28 mouse cellular contexts compared by ENCODE assay signal in genomic region chr8:104613119-104613518, GRCm38 (mm10). TPM values are rescaled to one million over a fixed set of nuclear protein-coding genes. Genes with fewer than 3 reads are reported as not detected.
DNase-seq lines count a peak whose midpoint lies in the region; ATAC-seq and TF ChIP-seq lines count a peak whose summit lies in the region.
"Had no signal": no experiment of that assay in that cellular context is flagged by ENCODE, and none has a peak within 500 bp of the region (broad histone marks: within the 10 kb centered on the region; RNA-seq: fewer than 3 reads in every experiment).

No protein-coding gene starts in this region.

- H3K4me3 ChIP-seq in gastrocnemius, adult 2 months, result no peak overlapping the region
- H3K4me3 ChIP-seq in heart, adult 2 months, result no peak overlapping the region
- no peak overlapping the region for H3K4me3 ChIP-seq in heart, embryonic 16.5 days (ENCODE audit: low read length)
- no peak overlapping the region for H3K4me3 ChIP-seq in lung, postnatal 0 days (ENCODE audit: low read depth, low read length)
- no peak overlapping the region for H3K4me3 ChIP-seq in kidney, adult 2 months (ENCODE audit: insufficient read depth, low read depth, low read length)
- H3K4me3 ChIP-seq: embryonic facial prominence, embryonic 15.5 days; erythroblast, embryonic 14.5 days; forebrain, embryonic 10.5 days; hindbrain, embryonic 15.5 days; kidney, embryonic 15.5 days had no signal

- no peak overlapping the region for H3K9ac ChIP-seq in heart, adult 2 months (ENCODE audit: low read depth, low read length)
- no peak overlapping the region for H3K9ac ChIP-seq in heart, embryonic 16.5 days (ENCODE audit: low read length)
- no peak overlapping the region for H3K9ac ChIP-seq in lung, postnatal 0 days (replicated peaks; ENCODE audit: low read depth)
- H3K9ac ChIP-seq: embryonic facial prominence, embryonic 15.5 days; hindbrain, embryonic 15.5 days; kidney, embryonic 15.5 days had no signal

- H3K4me2 ChIP-seq in heart, embryonic 16.5 days (ENCODE audit: low read depth, low read length), result peak overlapping the region; percentile 25; the same call in 1 of the 2 replicates
- no peak overlapping the region for H3K4me2 ChIP-seq in lung, postnatal 0 days (replicated peaks; ENCODE audit: low read depth, low read length)
- H3K4me2 ChIP-seq: embryonic facial prominence, embryonic 15.5 days; hindbrain, embryonic 15.5 days; kidney, embryonic 15.5 days had no signal

- H3K27ac ChIP-seq in gastrocnemius, adult 2 months, result peak overlapping the region; percentile 51
- H3K27ac ChIP-seq in heart, adult 2 months, result peak overlapping the region; percentile 93
- peak overlapping the region; percentile 99 for H3K27ac ChIP-seq in heart, embryonic 16.5 days (ENCODE audit: low read length)
- H3K27ac ChIP-seq in lung, postnatal 0 days (ENCODE audit: low read length), result no peak overlapping the region
- H3K27ac ChIP-seq in kidney, adult 2 months (ENCODE audit: insufficient read depth, low read depth, low read length), result no peak overlapping the region
- H3K27ac ChIP-seq: embryonic facial prominence, embryonic 15.5 days; forebrain, embryonic 10.5 days; hindbrain, embryonic 15.5 days; kidney, embryonic 15.5 days had no signal

- peak; percentile 65 for DNase-seq in gastrocnemius, adult 2 months
- no peak for DNase-seq in gastrocnemius, postnatal 36 days
- DNase-seq in heart, adult 2 months, result peak in 1 of 2 experiments; percentile 63
- DNase-seq in heart, postnatal 25 days (ENCODE audit: low spot score), result no peak
- peak; percentile 47 for DNase-seq in skeletal muscle tissue, adult 2 months (ENCODE audit: low read depth, low spot score)
- no peak for DNase-seq in lung, postnatal 0 days (ENCODE audit: low spot score)
- DNase-seq in kidney, adult 2 months, result no peak
- DNase-seq: adrenal gland, postnatal 10 days; B cell, adult 2 months; cerebellum, adult 11 months; cerebellum, adult 8-10 months; cerebellum, postnatal 14 days; embryo, embryonic 11 days; gastrocnemius, postnatal 14 days; kidney, adult 18-20 months had no signal

- peak; percentile 67; the same call in 1 of the 2 replicates for TF ChIP-seq EP300 in heart, adult 2 months (IDR thresholded peaks at IDR 0.05; ENCODE audit: insufficient read depth, low read depth, low read length)
- no peak for TF ChIP-seq EP300 in lung, postnatal 0 days (IDR thresholded peaks at IDR 0.05)

- no peaks in the 10 kb centered on the region for H3K79me2 ChIP-seq in heart, adult 2 months (replicated peaks; ENCODE audit: control insufficient read depth, insufficient read depth, low read length)

- H3K4me1 ChIP-seq in heart, adult 2 months (ENCODE audit: control insufficient read depth, insufficient read depth, low read length), result peaks cover 12% of the 10 kb centered on the region
- peaks cover 45% of the 10 kb centered on the region for H3K4me1 ChIP-seq in heart, embryonic 16.5 days (ENCODE audit: control insufficient read depth, insufficient read depth, low read length)
- 0 out of 2 replicates have a peak, but pooled peaks cover 5% of the 10 kb centered on the region for H3K4me1 ChIP-seq in lung, postnatal 0 days (ENCODE audit: insufficient read depth, low read depth, low read length)
- H3K4me1 ChIP-seq in kidney, adult 2 months (ENCODE audit: control insufficient read depth, insufficient read depth, low read length), result no peaks in the 10 kb centered on the region; the same call in 1 of the 2 replicates
- H3K4me1 ChIP-seq: embryonic facial prominence, embryonic 15.5 days; forebrain, embryonic 10.5 days; hindbrain, embryonic 15.5 days; kidney, embryonic 15.5 days had no signal

- no peaks in the 10 kb centered on the region for H3K27me3 ChIP-seq in heart, adult 2 months (ENCODE audit: control insufficient read depth, insufficient read depth, low read length)
- no peaks in the 10 kb centered on the region for H3K27me3 ChIP-seq in heart, embryonic 16.5 days (ENCODE audit: control insufficient read depth, insufficient read depth, low read length)
- H3K27me3 ChIP-seq in lung, postnatal 0 days (replicated peaks; ENCODE audit: insufficient read depth, low read length), result no peaks in the 10 kb centered on the region
- no peaks in the 10 kb centered on the region for H3K27me3 ChIP-seq in kidney, adult 2 months (replicated peaks; ENCODE audit: control insufficient read depth, insufficient read depth, low read length)
- H3K27me3 ChIP-seq: embryonic facial prominence, embryonic 15.5 days; hindbrain, embryonic 15.5 days; kidney, embryonic 15.5 days had no signal

- peak; percentile 26; the same call in 1 of the 2 replicates for TF ChIP-seq POLR2A in heart, adult 2 months (IDR thresholded peaks at IDR 0.05; ENCODE audit: insufficient read depth, low read depth, low read length)
- TF ChIP-seq POLR2A in kidney, adult 2 months (IDR thresholded peaks at IDR 0.05; ENCODE audit: low read depth, low read length), result no peak

- intact Hi-C loops in gastrocnemius, adult 2 months (cut with DNase I), result no loop called here
- intact Hi-C loops in gastrocnemius, postnatal 36 days (cut with DNase I), result no loop called here
- intact Hi-C loops in heart, adult 2 months (cut with DNase I), result no loop called here
- intact Hi-C loops in heart, postnatal 25 days (cut with DNase I), result no loop called here

- H3K36me3 ChIP-seq in heart, adult 2 months (ENCODE audit: control insufficient read depth, insufficient read depth, low read length), result no peaks in the 10 kb centered on the region
- no peaks in the 10 kb centered on the region for H3K36me3 ChIP-seq in heart, embryonic 16.5 days (ENCODE audit: control insufficient read depth, insufficient read depth)
- no peaks in the 10 kb centered on the region for H3K36me3 ChIP-seq in lung, postnatal 0 days (ENCODE audit: insufficient read depth, low read length)
- H3K36me3 ChIP-seq in kidney, adult 2 months (ENCODE audit: control insufficient read depth, insufficient read depth, low read length), result no peaks in the 10 kb centered on the region
- H3K36me3 ChIP-seq: embryonic facial prominence, embryonic 15.5 days; forebrain, embryonic 10.5 days; G1E; hindbrain, embryonic 15.5 days had no signal

- ATAC-seq in heart, embryonic 16.5 days (replicated peaks; ENCODE audit: extremely low read depth, insufficient read depth, low FRiP score), result 0 out of 2 replicates have a peak, but pooled peaks have one; percentile 2
- ATAC-seq in lung, postnatal 0 days, result no peak
- ATAC-seq: CD4-positive, CD25-positive, alpha-beta regulatory T cell, adult 4 months; forebrain, embryonic 14.5 days had no signal

- H3K9me3 ChIP-seq in heart, embryonic 16.5 days (replicated peaks; ENCODE audit: control insufficient read depth, low read length), result no peaks in the 10 kb centered on the region
- no peaks in the 10 kb centered on the region for H3K9me3 ChIP-seq in lung, postnatal 0 days (ENCODE audit: low read length)
- H3K9me3 ChIP-seq: embryonic facial prominence, embryonic 15.5 days; forebrain, embryonic 10.5 days; G1E; hindbrain, embryonic 15.5 days; kidney, embryonic 15.5 days had no signal

- no peak for TF ChIP-seq CTCF in gastrocnemius, adult 2 months (IDR thresholded peaks at IDR 0.05)
- no peak for TF ChIP-seq CTCF in heart, adult 2 months (IDR thresholded peaks at IDR 0.05)
- TF ChIP-seq CTCF in lung, postnatal 0 days (IDR thresholded peaks at IDR 0.05), result no peak
- no peak for TF ChIP-seq CTCF in kidney, adult 2 months (conservative IDR thresholded peaks at IDR 0.05; ENCODE audit: insufficient read depth, insufficient read length, low read depth, low read length)

- 38% methylated on average over 4 of the region's 4 CpGs for WGBS in heart, adult 2 months
- 29% methylated on average over 4 of the region's 4 CpGs for WGBS in heart, embryonic 16.5 days
- WGBS in lung, postnatal 0 days, result 68% methylated on average over 4 of the region's 4 CpGs
- WGBS in kidney, adult 2 months, result 63% methylated on average over 4 of the region's 4 CpGs

RNA-seq across cellular contexts. Expression of gene Cdh16, which starts 11.1 kb away (rescaled TPM):
- total RNA-seq in gastrocnemius, adult 2 months (2021), result not detected
- not detected for total RNA-seq in gastrocnemius, postnatal 36 days (2021)
- 1 to 10 TPM; 3.3 to 4.3 TPM for total RNA-seq in heart, adult 2 months (2021)
- 7.1 and 11.0 TPM in 2 replicates for polyA plus RNA-seq in heart, adult 2 months (2012; rRNA removed)
- total RNA-seq in heart, postnatal 25 days (2021), result 1 to 10 TPM; 2.4 to 3.1 TPM
- polyA plus RNA-seq in heart, embryonic 16.5 days (2015; fragmentation: Nextera tagmentation; extraction: Ambion mirVana), result 20.1 and 25.9 TPM in 2 replicates
- polyA plus RNA-seq in lung, postnatal 0 days (2015; fragmentation: Nextera tagmentation; extraction: Ambion mirVana), result 13.8 and 17.2 TPM in 2 replicates
- 1,103 and 1,106 TPM in 2 replicates for polyA plus RNA-seq in kidney, adult 2 months (2012; rRNA removed)
- total RNA-seq: common myeloid progenitor, adult 5-6 weeks; gastrocnemius, postnatal 14 days had no signal
- polyA plus RNA-seq: brain, embryonic 14.5 days; CD4-positive, CD25-positive, alpha-beta regulatory T cell, adult 4 months; embryonic facial prominence, embryonic 11.5 days; erythroblast, embryonic 14.5 days; forebrain, embryonic 10.5 days; forebrain, embryonic 14.5 days; G1E; hindbrain, embryonic 11.5 days; hindbrain, embryonic 15.5 days had no signal

RNA-seq across cellular contexts. Expression of gene Rrad, which starts 18.0 kb away (rescaled TPM):
- total RNA-seq in gastrocnemius, adult 2 months (2021), result 1 to 10 TPM; 2.8 to 3.1 TPM
- 1 to 10 TPM; 2.2 to 2.9 TPM for total RNA-seq in gastrocnemius, postnatal 36 days (2021)
- 100 to 1,000 TPM; 123 to 414 TPM for total RNA-seq in heart, adult 2 months (2021)
- polyA plus RNA-seq in heart, adult 2 months (2012; rRNA removed), result 205 and 316 TPM in 2 replicates
- total RNA-seq in heart, postnatal 25 days (2021), result 100 to 1,000 TPM; 323 to 376 TPM
- polyA plus RNA-seq in heart, embryonic 16.5 days (2015; fragmentation: Nextera tagmentation; extraction: Ambion mirVana), result 289 and 293 TPM in 2 replicates
- polyA plus RNA-seq in lung, postnatal 0 days (2015; fragmentation: Nextera tagmentation; extraction: Ambion mirVana), result 19.9 and 22.6 TPM in 2 replicates
- 5.0 and 5.8 TPM in 2 replicates for polyA plus RNA-seq in kidney, adult 2 months (2012; rRNA removed)

RNA-seq across cellular contexts. Expression of gene Pdp2, which starts 21.9 kb away (rescaled TPM):
- 1 to 10 TPM; 4.0 to 4.6 TPM for total RNA-seq in gastrocnemius, adult 2 months (2021)
- total RNA-seq in gastrocnemius, postnatal 36 days (2021), result 1 to 10 TPM; 4.2 to 7.4 TPM
- 10 to 100 TPM; 18.4 to 35.8 TPM for total RNA-seq in heart, adult 2 months (2021)
- 10.0 and 18.8 TPM in 2 replicates for polyA plus RNA-seq in heart, adult 2 months (2012; rRNA removed)
- total RNA-seq in heart, postnatal 25 days (2021), result 10 to 100 TPM; 20.1 to 29.0 TPM
- 6.2 and 6.7 TPM in 2 replicates for polyA plus RNA-seq in heart, embryonic 16.5 days (2015; fragmentation: Nextera tagmentation; extraction: Ambion mirVana)
- 5.9 and 6.0 TPM in 2 replicates for polyA plus RNA-seq in lung, postnatal 0 days (2015; fragmentation: Nextera tagmentation; extraction: Ambion mirVana)
- 25.7 and 29.2 TPM in 2 replicates for polyA plus RNA-seq in kidney, adult 2 months (2012; rRNA removed)

RNA-seq across cellular contexts. Expression of gene Ciao2b, which starts 28.6 kb away (rescaled TPM):
- 10 to 100 TPM; 33.8 to 42.3 TPM for total RNA-seq in gastrocnemius, adult 2 months (2021)
- total RNA-seq in gastrocnemius, postnatal 36 days (2021), result 10 to 100 TPM; 29.1 to 29.4 TPM
- 10 to 100 TPM; 63.9 to 66.9 TPM for total RNA-seq in heart, adult 2 months (2021)
- 51.6 and 58.1 TPM in 2 replicates for polyA plus RNA-seq in heart, adult 2 months (2012; rRNA removed)
- 10 to 100 TPM; 58.7 to 66.5 TPM for total RNA-seq in heart, postnatal 25 days (2021)
- 171 and 196 TPM in 2 replicates for polyA plus RNA-seq in heart, embryonic 16.5 days (2015; fragmentation: Nextera tagmentation; extraction: Ambion mirVana)
- 70.2 and 72.9 TPM in 2 replicates for polyA plus RNA-seq in lung, postnatal 0 days (2015; fragmentation: Nextera tagmentation; extraction: Ambion mirVana)
- 46.5 and 57.7 TPM in 2 replicates for polyA plus RNA-seq in kidney, adult 2 months (2012; rRNA removed)

Comparison
In these comparisons a context has a peak if more than half of its experiments do, and no peak if none do; other contexts are left out.
1. DNase-seq: peak in gastrocnemius, adult 2 months (single experiment) and skeletal muscle tissue, adult 2 months (single experiment); none in gastrocnemius, postnatal 36 days (0 of 2), heart, postnatal 25 days (single experiment), lung, postnatal 0 days (single experiment) and kidney, adult 2 months (single experiment).
2. H3K27ac ChIP-seq: peak in gastrocnemius, adult 2 months (single experiment), heart, adult 2 months (single experiment) and heart, embryonic 16.5 days (single experiment); none in lung, postnatal 0 days (single experiment) and kidney, adult 2 months (single experiment).
3. RNA of gene Rrad, which starts 18.0 kb away (total RNA-seq): 123 to 414 TPM in heart, adult 2 months and 323 to 376 TPM in heart, postnatal 25 days; 2.8 to 3.1 TPM in gastrocnemius, adult 2 months and 2.2 to 2.9 TPM in gastrocnemius, postnatal 36 days; every median in the first group is over 10 times any median in the second.